Mouse (Mus musculus): Measurements from ENCODE around the gene Pou2f3. TPM values are rescaled to one million over a fixed set of nuclear protein-coding genes. Genes with fewer than 3 reads are reported as not detected.
"Not testable (repeated sequence)": the region's sequence is repeated elsewhere in the genome, so short reads cannot be mapped to it uniquely, and the experiment has no call there.

The Pou2f3 gene
- total RNA-seq, 2 experiments from 2014 or later: 0.14 TPM; not detected in 1

- no peak for DNase-seq (ENCODE audit: low spot score in 2 of 2)
These were observed 32.0 kb downstream of the Pou2f3 start for GRCm38 (mm10) chr9:43178172-43178571.

GRCm38 (mm10) chr9:43167081-43167480 is 43.1 kb downstream of the Pou2f3 start:
- DNase-seq (ENCODE audit: low spot score in 2 of 2): no peak

GRCm38 (mm10) chr9:43166346-43166745 is 43.8 kb downstream of the Pou2f3 start:
- DNase-seq (ENCODE audit: low spot score in 2 of 2): no peak

- DNase-seq (ENCODE audit: low spot score in 2 of 2): no peak
These were observed 54.2 kb downstream of the Pou2f3 start for GRCm38 (mm10) chr9:43155960-43156359.

- no peak for DNase-seq (ENCODE audit: low spot score in 2 of 2)
These were observed 58.4 kb downstream of the Pou2f3 start for GRCm38 (mm10) chr9:43151779-43152178.

- DNase-seq (ENCODE audit: low spot score in 2 of 2): no peak
These were observed 59.2 kb downstream of the Pou2f3 start for GRCm38 (mm10) chr9:43150957-43151356.

- DNase-seq (ENCODE audit: low spot score in 2 of 2): no peak
These were observed 60.1 kb downstream of the Pou2f3 start for GRCm38 (mm10) chr9:43150075-43150474.

- DNase-seq (ENCODE audit: low spot score in 2 of 2): no peak
These were observed 60.7 kb downstream of the Pou2f3 start for GRCm38 (mm10) chr9:43149498-43149897.

GRCm38 (mm10) chr9:43145196-43145595 is 65.0 kb downstream of the Pou2f3 start:
- DNase-seq (ENCODE audit: low spot score in 2 of 2): no peak

GRCm38 (mm10) chr9:43144206-43144810 is 65.9 kb downstream of the Pou2f3 start:
- no peak for DNase-seq (ENCODE audit: low spot score in 2 of 2)

GRCm38 (mm10) chr9:43141839-43142238 is 68.3 kb downstream of the Pou2f3 start:
- DNase-seq (ENCODE audit: low spot score in 2 of 2): peak; percentile 15 to 40

- no peak for DNase-seq (ENCODE audit: low spot score in 2 of 2)
These were observed 76.6 kb downstream of the Pou2f3 start for GRCm38 (mm10) chr9:43133525-43133924.

GRCm38 (mm10) chr9:43132380-43132779 is 77.8 kb downstream of the Pou2f3 start:
- DNase-seq (ENCODE audit: low spot score in 2 of 2): no peak

- no peak for DNase-seq (ENCODE audit: low spot score in 2 of 2)
These were observed 78.2 kb downstream of the Pou2f3 start for GRCm38 (mm10) chr9:43131940-43132339.

- DNase-seq (ENCODE audit: low spot score in 2 of 2): no peak
These were observed 79.5 kb downstream of the Pou2f3 start for GRCm38 (mm10) chr9:43130684-43131083.

GRCm38 (mm10) chr9:43127101-43127787 is 82.9 kb downstream of the Pou2f3 start:
- no peak for DNase-seq (ENCODE audit: low spot score in 2 of 2)

GRCm38 (mm10) chr9:43122379-43122778 is 87.8 kb downstream of the Pou2f3 start:
- DNase-seq (ENCODE audit: low spot score in 2 of 2): no peak

- not testable (repeated sequence) for DNase-seq (ENCODE audit: low spot score in 2 of 2)
These were observed 88.2 kb downstream of the Pou2f3 start for GRCm38 (mm10) chr9:43121948-43122347.

GRCm38 (mm10) chr9:43116997-43117336 is 93.2 kb downstream of the Pou2f3 start:
- DNase-seq (ENCODE audit: low spot score in 2 of 2): no peak

- peak; percentile 26 for DNase-seq (ENCODE audit: low spot score in 2 of 2)
These were observed 93.8 kb downstream of the Pou2f3 start, which contains the start of gene Tmem136 for GRCm38 (mm10) chr9:43116134-43116996. TSS of gene Tmem136 (minus strand) at chr9:43116570.

GRCm38 (mm10) chr9:43115431-43116133 is 94.6 kb downstream of the Pou2f3 start:
- DNase-seq (ENCODE audit: low spot score in 2 of 2): no peak

Measured in adrenal gland, postnatal 4 days (tissue).